Mouse (Mus musculus): Measurements from ENCODE around the gene Lrif1.
"Not testable (repeated sequence)": the region's sequence is repeated elsewhere in the genome, so short reads cannot be mapped to it uniquely, and the experiment has no call there.

Lrif1 gene

DNA sequence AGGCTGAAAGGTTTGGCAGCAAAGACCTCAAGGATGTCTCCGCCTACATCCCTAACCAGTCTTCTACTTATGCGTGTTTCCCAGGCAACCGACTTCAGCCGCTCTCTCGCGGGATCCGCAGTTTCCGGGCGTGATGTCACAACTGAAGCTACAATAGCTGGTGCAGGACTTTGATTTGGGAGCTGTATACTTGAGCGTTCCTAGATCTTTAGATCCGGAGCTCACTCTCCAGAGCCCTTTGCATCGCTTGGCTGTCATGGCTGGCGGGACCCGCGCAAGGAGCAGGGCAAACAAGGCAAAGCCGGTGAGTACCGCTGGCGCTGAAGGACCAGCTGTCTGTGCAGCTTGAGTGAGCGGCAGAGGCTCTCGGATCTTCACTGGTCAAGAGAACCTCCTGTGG, at the start of gene Lrif1:
Lrif1 (plus strand) TSS at position 158 of the 400 bp plus-strand sequence.
- DNase-seq (ENCODE audit: low read depth, low spot score) = peak; percentile 14

DNA sequence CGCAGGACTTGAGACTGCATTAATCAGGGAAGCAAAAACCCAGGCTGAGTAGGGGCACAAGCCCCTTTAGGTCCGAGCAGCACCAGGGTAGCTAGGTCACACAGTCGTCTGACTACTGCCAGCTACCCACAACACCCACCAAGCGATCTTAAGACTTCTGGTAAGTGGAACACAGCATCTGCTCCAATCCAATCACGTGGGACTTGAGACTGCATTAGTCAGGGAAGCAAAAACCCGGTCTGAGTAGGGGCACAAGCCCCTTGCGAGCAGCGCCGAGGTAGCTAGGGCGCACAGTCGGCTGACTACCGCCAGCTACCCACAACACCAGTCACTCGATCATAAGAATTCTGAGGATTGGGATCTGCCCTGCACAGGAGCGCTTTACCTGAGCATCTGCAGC, 12.0 kb upstream of the Lrif1 start:
- not testable (repeated sequence) for DNase-seq (ENCODE audit: low read depth, low spot score)

DNA sequence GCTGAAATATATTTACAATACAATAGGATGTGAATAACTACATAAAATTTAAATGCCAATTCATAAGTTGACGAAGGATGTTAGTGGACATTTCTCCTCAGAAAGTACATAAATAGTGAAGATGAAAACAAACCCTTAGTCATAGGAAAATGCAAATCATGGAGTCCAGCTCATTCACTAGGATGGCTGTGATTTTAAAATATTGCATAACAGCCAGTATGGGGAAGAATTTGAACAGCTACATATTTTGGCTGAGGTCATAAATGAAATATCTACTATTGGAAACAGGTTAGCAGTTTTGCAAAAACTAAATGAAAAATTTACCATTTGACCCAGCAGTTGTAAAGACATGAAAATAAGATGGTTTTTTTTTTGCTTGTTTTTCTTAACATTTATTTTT, 594 bp downstream of the Lrif1 start:
- no peak for DNase-seq (ENCODE audit: low read depth, low spot score)

DNA sequence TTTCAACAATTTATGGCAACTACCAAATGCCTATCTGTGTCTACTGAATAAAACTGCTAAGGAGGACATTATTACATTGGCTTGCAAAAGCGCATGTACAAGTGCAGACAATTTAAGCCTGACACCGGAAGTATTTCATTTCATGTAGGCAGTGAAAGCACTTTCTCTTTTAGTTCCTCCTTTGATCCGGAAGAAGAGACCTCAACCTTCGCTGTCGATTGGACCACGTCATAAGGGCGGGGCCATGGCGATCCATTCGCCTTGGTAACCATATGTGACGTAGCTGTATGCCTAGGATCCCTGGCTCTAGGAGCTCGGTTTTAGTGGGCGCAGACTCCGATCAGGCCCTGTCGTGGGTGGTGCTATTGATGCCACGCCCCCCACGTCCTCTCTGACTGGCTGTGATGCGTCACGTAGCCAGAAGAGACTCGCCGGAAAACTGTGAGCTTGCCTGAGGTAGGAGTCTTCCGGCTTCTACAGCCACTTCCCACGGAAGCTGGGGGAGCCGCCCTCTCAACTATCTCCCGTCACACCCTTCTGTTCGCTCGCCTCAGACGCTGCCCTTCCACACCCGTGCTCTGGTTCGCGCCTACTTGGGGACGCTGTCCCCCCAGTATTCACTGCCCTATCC, 36.7 kb downstream of the Lrif1 start:
- DNase-seq (ENCODE audit: low read depth, low spot score) = peak; percentile 97

DNA sequence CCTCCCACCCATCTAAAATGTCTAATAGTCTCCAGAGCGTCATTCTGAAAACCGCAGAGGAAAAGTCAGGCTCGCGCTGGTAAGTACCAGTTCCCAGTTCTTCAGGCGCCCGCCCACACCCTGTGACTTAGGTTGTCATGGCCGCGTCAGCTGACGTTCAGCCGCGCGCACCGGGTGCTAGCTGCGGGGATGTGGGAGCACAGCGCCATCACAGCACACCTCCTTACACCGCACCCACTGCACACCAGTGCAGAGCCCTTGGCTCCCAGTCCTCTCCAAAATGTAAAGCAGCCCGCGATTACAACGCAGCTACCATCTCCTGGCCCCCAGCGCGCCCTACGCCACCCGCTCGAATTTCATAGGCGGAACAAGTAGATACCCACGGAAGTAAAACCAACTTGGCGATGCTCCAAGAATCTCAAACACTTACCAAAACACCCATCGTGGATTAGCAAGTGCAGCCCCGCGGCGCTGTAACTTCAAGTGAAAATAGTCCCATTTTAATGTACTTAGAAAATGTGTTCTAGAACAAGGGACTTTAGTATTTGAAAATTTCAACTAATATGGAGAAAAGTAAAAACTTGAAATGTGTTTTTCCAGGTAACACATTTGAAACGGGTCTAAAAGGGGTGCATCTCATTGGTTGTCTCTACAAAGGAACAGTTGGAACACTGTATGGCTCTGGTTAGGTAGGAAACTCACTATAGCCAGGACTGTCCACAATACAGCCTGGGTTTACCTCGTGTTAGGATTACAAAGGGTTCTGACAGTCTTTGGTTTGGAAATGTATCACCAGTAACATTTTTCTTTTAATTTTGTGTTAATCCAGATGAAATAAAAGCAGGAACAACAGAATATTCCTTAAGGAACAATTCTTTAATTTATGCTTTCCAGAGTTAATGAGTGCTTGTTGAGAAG, 37.5 kb downstream of the Lrif1 start:
- peak; percentile 76 for DNase-seq (ENCODE audit: low read depth, low spot score)

DNA sequence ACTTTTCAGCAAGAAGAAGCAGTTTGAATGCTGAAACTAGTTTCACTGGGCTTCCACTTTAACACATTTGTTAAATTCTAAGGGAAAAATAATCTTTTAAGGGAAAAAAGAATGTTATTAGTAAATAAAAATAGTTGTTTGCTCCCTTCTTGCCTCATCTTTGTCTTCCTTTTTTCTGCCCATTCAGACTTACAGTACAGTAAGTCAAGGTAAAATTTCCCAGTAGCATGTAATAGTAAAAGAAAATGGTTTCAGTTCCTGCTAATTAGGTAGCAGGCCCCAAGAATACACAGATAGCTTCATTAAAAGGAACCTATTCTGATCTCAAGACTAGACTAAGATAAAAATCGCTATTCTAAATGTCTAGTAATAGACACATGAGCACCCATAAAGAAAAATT, 71.1 kb downstream of the Lrif1 start:
- no peak for DNase-seq (ENCODE audit: low read depth, low spot score)

DNA sequence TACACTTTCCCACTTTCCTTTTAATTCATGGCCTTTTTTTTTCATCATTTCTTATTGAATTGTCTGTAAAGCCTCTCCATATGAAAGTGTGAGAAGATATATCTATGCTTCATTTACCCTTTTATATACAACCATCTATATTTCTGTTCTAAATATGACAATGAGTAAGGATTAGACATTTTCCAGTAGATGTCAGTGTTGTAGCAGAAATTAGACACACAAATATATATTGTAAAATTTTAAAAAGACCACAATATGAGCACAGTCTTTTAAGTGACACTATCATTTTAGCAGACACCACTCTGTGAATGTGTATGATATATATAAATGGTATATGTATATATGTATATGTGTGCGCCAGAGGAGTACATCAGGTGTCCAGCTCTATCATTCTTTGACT, 87.0 kb downstream of the Lrif1 start:
- DNase-seq (ENCODE audit: low read depth, low spot score) = no peak

DNA sequence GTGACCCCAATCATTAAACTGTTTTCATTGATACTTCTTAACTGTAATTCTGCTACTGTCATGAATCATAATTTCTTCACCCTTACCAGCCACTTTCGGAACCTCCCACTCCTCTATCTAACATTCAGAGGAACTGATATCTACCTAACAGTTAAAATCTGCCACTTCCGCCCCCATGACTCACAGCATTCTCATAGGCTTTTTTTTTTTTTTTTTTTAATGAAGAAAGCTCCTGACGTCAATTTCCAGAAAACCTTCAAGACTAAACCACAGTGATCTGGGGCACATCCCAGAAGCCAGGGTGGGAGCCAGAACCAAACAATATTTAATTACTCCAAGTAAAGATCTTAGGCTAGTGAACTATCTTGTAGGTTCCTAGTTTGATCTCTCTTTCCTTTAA, 100.3 kb downstream of the Lrif1 start:
- no peak for DNase-seq (ENCODE audit: low read depth, low spot score)
